Mouse (Mus musculus): ENCODE results near the gene Olfr1256.

Olfr1256 gene

DNA sequence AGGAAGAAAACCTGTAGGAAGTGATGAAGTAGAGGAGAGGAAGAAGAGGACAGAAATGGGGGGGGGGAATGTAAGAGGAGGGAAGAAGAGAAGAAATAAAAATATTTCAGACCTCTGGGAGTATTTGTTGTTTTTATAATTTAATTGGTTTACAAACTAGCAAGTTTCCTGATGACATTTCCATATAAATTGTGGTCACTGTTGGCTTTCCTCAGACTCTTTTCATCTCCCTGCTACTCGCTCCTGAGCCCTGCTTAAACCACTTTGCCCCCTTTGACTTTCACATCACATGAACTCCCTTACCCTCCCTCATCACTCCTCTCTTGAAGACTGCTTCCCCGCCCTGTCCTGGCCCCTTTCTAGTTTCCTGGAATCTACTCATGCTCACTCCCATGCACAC is at the start of gene Olfr1256:
Gene Olfr1256, minus strand, starts transcription at position 101 of the 400 bp plus-strand sequence.
- DNase-seq, result no peak

GRCm38 (mm10) chr2:89878137-89878536 is 36.8 kb upstream of the Olfr1256 start, which contains the start of gene Olfr1257:
Gene Olfr1257, plus strand, starts transcription at chr2:89878437.
- no peak for DNase-seq

GRCm38 (mm10) chr2:89849230-89849629 is 7.9 kb upstream of the Olfr1256 start:
- DNase-seq, result no peak

- no peak for DNase-seq
Measured at GRCm38 (mm10) chr2:89848105-89848504, 6.8 kb upstream of the Olfr1256 start, which contains the start of gene Olfr48. Gene Olfr48, minus strand, starts transcription at chr2:89848205.

- DNase-seq, result no peak
Measured at GRCm38 (mm10) chr2:89820216-89820615, 21.1 kb downstream of the Olfr1256 start.

GRCm38 (mm10) chr2:89811751-89812150 is 29.6 kb downstream of the Olfr1256 start, which contains the start of gene Olfr1255:
Gene Olfr1255, plus strand, starts transcription at chr2:89812051.
- no peak for DNase-seq

GRCm38 (mm10) chr2:89810751-89811150 is 30.6 kb downstream of the Olfr1256 start:
- no peak for DNase-seq

DNA sequence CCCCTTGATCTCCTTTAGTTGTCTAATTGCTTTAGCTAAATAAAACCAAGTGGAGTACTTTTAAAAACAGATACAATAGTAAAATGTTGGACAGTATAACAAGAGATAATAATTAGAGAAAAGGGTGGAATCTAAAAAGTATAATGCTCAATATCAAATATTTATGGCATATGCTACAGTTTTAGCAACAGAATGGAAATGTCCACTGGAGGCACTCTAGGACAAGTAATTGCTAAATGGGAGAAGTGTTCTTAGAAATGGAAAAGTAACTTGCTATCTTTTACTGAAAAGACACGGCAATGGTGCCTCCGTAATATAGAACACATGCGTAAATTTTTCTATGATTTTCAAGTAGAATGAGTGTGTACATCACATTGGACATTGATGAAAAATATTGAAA is 41.8 kb downstream of the Olfr1256 start:
- no peak for DNase-seq

- no peak for DNase-seq
Measured at GRCm38 (mm10) chr2:89793519-89793918, 47.8 kb downstream of the Olfr1256 start, which contains the start of gene Olfr1254. Gene Olfr1254, minus strand, starts transcription at chr2:89793619.
